Mouse (Mus musculus) thymus, postnatal 36 days (tissue): ENCODE results near the gene Olfr1192-ps1.
"Not testable (repeated sequence)": the region's sequence is repeated elsewhere in the genome, so short reads cannot be mapped to it uniquely, and the experiment has no call there.

ENCODE experiments used
- DNase-seq, 2 experiments: peaks; one replicate each; pipeline ENCODE4 v3.0.0; 2022; ENCODE audit warnings: mixed read lengths in 2 of 2

The Olfr1192-ps1 gene

DNA sequence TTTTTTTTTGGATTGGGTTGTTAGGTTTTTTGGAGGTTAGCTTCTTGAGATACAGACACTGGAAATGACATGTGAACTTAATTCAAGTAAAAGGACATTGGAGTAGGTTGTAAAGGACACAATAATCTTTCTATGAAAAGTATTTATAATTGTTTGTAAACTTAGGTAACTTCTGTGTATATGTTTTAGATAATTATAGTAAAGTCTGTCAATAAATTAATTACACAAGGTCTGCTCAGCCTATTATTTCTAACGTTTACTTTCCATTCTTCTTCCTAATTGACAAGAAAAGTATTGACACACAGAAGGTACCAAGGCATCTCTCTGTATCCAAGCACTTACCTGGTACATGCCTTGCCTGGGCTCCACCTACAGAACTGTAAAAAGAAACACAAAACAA is at the start of gene Olfr1192-ps1:
TSS of gene Olfr1192-ps1 (plus strand) at position 301 of the 400 bp plus-strand sequence.
- DNase-seq: no peak

DNA sequence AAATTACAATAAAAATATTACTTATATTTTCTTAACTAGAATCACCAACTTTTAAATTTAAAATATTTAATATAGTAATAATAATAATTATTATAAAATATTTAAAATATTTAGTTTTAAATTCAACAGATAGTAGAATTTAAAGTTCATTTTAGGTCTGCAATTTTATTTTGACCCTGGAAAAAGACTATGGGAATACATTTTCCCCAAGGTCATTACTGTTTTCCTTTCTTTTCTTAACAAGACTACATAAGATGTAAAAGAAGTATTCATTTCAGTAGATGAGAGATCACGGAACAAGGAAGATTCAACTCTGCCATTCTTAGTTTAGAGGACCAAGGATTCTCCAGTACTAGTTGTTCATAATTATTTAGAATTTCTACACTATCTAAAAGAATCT is 8.1 kb upstream of the Olfr1192-ps1 start, which contains the start of gene Olfr1191-ps1:
TSS of gene Olfr1191-ps1 (plus strand) at position 301 of the 400 bp plus-strand sequence.
- not testable (repeated sequence) for DNase-seq

DNA sequence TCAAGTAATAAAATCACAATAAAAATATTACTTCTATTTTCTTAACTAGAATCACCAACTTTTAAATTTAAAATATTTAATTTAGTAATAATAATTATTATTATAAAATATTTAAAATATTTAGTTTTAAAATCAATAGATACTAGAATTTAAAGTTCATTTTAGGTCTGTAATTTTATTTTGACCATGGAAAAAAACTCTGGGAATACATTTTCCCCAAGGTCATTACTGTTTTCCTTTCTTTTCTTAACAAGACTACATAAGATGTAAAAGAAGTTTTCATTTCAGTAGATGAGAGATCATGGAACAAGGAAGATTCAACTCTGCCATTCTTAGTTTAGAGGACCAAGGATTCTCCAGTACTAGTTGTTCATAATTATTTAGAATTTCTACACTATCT is 27.0 kb downstream of the Olfr1192-ps1 start, which contains the start of gene Olfr1193:
TSS of gene Olfr1193 (plus strand) at position 301 of the 400 bp plus-strand sequence.
- not testable (repeated sequence) for DNase-seq

DNA sequence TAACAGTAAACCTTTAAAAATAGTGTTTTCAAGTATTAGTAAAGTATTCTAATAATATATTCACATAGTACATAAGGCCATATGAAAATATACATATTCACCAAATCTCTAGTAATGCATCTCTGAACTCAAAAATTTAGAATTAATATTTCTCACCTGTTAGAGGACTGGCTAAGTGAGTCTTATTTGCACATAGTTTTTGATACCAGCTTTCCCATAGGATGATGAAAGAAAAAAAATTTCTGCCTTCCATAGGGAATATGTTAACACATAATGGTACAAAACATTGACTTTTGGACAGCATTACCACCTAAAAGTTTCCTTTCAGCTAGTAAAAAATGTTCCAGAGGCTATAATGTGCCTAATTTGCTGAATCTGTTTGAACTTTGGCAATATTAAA is 40.8 kb downstream of the Olfr1192-ps1 start, which contains the start of gene Olfr1195:
TSS of gene Olfr1195 (minus strand) at position 101 of the 400 bp plus-strand sequence.
- DNase-seq: no peak

DNA sequence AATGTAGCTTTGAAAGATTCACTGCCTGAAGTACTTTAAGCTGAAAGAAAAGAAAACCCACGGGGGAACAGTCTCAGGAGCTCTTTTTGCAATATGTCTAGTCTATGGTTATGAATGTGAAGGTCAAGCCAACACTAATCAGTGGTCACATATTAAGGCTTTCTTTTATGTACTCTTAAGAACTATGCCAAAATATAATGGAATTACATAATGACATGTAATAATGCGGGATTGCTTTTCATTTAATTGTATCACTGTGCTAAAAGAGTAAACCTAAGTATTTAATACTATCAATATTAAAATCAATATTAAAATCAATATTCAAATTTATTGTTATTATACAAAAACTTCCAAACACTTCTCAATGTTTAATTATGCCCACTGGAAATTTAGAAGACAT is 56.2 kb downstream of the Olfr1192-ps1 start, which contains the start of gene Olfr1196:
TSS of gene Olfr1196 (minus strand) at position 101 of the 400 bp plus-strand sequence.
- no peak for DNase-seq
